Mouse (Mus musculus): Measurements from ENCODE around the gene Cdhr5.
A peak's percentile ranks its signal among the peaks of the same experiment; 100 is the strongest.
"Not testable (repeated sequence)": the region's sequence is repeated elsewhere in the genome, so short reads cannot be mapped to it uniquely, and the experiment has no call there.

The Cdhr5 gene

GRCm38 (mm10) chr7:141277701-141278678, 1.4 kb upstream of the Cdhr5 start:
- no peak for DNase-seq (ENCODE audit: low read depth, low spot score)

- no peak for DNase-seq (ENCODE audit: low read depth, low spot score)
Measured at GRCm38 (mm10) chr7:141275356-141275755, 1.2 kb downstream of the Cdhr5 start.

GRCm38 (mm10) chr7:141270631-141271030, 6.0 kb downstream of the Cdhr5 start:
- DNase-seq (ENCODE audit: low read depth, low spot score): no peak

GRCm38 (mm10) chr7:141269273-141269545, 7.4 kb downstream of the Cdhr5 start:
- no peak for DNase-seq (ENCODE audit: low read depth, low spot score)

GRCm38 (mm10) chr7:141268466-141269272, 7.9 kb downstream of the Cdhr5 start:
- no peak for DNase-seq (ENCODE audit: low read depth, low spot score)

- DNase-seq (ENCODE audit: low read depth, low spot score): peak; percentile 10
Measured at GRCm38 (mm10) chr7:141265739-141266561, 10.6 kb downstream of the Cdhr5 start, which contains the start of gene Irf7. Gene Irf7, minus strand, starts transcription at chr7:141266481.

- DNase-seq (ENCODE audit: low read depth, low spot score): no peak
Measured at GRCm38 (mm10) chr7:141265411-141265738, 11.2 kb downstream of the Cdhr5 start.

- DNase-seq (ENCODE audit: low read depth, low spot score): no peak
Measured at GRCm38 (mm10) chr7:141264761-141265410, 11.7 kb downstream of the Cdhr5 start.

- no peak for DNase-seq (ENCODE audit: low read depth, low spot score)
Measured at GRCm38 (mm10) chr7:141264041-141264700, 12.4 kb downstream of the Cdhr5 start.

- no peak for DNase-seq (ENCODE audit: low read depth, low spot score)
Measured at GRCm38 (mm10) chr7:141263640-141264039, 12.9 kb downstream of the Cdhr5 start.

GRCm38 (mm10) chr7:141261480-141261879, 15.1 kb downstream of the Cdhr5 start:
- DNase-seq (ENCODE audit: low read depth, low spot score): no peak

- DNase-seq (ENCODE audit: low read depth, low spot score): no peak
Measured at GRCm38 (mm10) chr7:141256159-141256558, 20.4 kb downstream of the Cdhr5 start.

GRCm38 (mm10) chr7:141250486-141250885, 26.1 kb downstream of the Cdhr5 start:
- not testable (repeated sequence) for DNase-seq (ENCODE audit: low read depth, low spot score)

GRCm38 (mm10) chr7:141231551-141231950, 45.0 kb downstream of the Cdhr5 start:
- no peak for DNase-seq (ENCODE audit: low read depth, low spot score)

GRCm38 (mm10) chr7:141231111-141231510, 45.5 kb downstream of the Cdhr5 start:
- no peak for DNase-seq (ENCODE audit: low read depth, low spot score)

GRCm38 (mm10) chr7:141230570-141230969, 46.0 kb downstream of the Cdhr5 start:
- no peak for DNase-seq (ENCODE audit: low read depth, low spot score)

GRCm38 (mm10) chr7:141229702-141230101, 46.9 kb downstream of the Cdhr5 start:
- no peak for DNase-seq (ENCODE audit: low read depth, low spot score)

- peak; percentile 94 for DNase-seq (ENCODE audit: low read depth, low spot score)
Measured at GRCm38 (mm10) chr7:141228279-141229067, 48.1 kb downstream of the Cdhr5 start, which contains the start of gene Phrf1. Gene Phrf1, plus strand, starts transcription at chr7:141228784.

- no peak for DNase-seq (ENCODE audit: low read depth, low spot score)
Measured at GRCm38 (mm10) chr7:141227796-141228195, 48.8 kb downstream of the Cdhr5 start.

- no peak for DNase-seq (ENCODE audit: low read depth, low spot score)
Measured at GRCm38 (mm10) chr7:141226535-141226934, 50.1 kb downstream of the Cdhr5 start.

Data from forelimb bud, embryonic 11.5 days (tissue).